Mouse (Mus musculus) heart, postnatal 36 days (tissue): ENCODE results near the gene Ndufv1. TPM values are rescaled to one million over a fixed set of nuclear protein-coding genes. Genes with fewer than 3 reads are reported as not detected.
"Not testable (repeated sequence)": the region's sequence is repeated elsewhere in the genome, so short reads cannot be mapped to it uniquely, and the experiment has no call there.

Experiments
- DNase-seq, 2 experiments: peaks; one replicate each; pipeline ENCODE4 v3.0.0; 2021 to 2022
- intact Hi-C: fragments of 180-260 bp; cut with DNase I; formaldehyde crosslinking; loops from one replicate; pipeline ENCODE4 v1.15.1; 2025
- total RNA-seq, 2 experiments: library from RNA; stranded (reverse); gene quantifications; 2 replicates each; pipeline ENCODE4 v1.2.3; 2021

Ndufv1 gene
- 1,000 to 10,000 TPM; 1,111 to 1,164 TPM for total RNA-seq

DNA sequence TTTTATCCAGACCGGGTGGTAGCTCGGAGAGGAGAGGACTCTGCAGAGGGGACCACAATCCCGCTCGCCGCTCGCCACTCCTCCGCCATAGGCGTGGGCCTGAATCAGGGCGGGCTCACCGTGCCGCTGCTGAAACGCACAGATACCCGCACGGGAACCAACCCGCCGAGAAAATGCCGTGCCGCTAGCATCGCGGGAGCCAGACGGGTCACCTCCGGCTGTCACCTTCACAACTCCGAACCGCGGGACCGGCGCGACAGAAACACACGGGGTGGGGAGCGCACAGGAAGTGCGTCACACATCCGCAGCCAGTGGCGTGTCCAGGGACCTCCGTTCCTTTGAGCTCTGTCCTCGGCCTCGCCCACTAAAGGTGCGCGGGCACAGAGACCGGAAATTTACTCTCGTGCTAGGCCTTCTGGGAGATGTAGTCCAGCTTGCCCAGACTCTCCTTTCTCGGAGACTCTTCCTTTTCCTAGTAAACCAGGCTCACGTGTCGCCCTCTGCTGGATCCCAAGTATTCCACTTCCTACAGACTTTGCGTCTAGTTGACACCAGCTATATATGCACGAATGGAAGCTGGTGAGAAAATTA is at the start of gene Ndufv1:
Gene Ndufv1, minus strand, starts transcription at position 375 of the 591 bp plus-strand sequence.
- intact Hi-C loops: no loop called here
- DNase-seq: peak; percentile 93

DNA sequence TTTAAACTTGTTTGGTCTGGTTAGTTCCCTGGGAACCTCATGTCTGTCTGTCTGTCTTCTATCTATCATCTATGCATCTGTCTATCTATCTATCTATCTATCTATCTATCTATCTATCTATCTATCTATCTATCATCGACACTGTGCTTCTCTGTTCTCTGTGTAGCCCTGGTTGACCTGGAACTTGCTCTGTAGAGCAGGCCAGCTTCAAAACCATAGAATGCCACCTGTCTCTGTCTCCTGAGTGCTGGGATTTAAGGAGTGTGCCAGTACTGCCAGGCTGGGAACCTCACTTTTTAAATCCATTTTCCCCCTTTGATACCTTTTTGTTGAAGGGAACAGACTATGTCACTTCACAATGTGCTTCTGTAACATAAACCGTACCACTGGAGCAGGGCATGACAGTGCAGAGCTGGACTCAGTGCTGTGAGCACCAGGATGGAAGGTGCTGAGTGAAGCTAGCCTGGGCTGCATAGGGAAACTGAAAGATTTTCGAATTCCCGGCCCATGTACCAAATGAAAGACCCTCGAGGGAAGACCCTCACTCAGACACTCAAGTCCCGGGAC is 48.4 kb upstream of the Ndufv1 start:
- intact Hi-C loops: no loop called here
- no peak for DNase-seq

DNA sequence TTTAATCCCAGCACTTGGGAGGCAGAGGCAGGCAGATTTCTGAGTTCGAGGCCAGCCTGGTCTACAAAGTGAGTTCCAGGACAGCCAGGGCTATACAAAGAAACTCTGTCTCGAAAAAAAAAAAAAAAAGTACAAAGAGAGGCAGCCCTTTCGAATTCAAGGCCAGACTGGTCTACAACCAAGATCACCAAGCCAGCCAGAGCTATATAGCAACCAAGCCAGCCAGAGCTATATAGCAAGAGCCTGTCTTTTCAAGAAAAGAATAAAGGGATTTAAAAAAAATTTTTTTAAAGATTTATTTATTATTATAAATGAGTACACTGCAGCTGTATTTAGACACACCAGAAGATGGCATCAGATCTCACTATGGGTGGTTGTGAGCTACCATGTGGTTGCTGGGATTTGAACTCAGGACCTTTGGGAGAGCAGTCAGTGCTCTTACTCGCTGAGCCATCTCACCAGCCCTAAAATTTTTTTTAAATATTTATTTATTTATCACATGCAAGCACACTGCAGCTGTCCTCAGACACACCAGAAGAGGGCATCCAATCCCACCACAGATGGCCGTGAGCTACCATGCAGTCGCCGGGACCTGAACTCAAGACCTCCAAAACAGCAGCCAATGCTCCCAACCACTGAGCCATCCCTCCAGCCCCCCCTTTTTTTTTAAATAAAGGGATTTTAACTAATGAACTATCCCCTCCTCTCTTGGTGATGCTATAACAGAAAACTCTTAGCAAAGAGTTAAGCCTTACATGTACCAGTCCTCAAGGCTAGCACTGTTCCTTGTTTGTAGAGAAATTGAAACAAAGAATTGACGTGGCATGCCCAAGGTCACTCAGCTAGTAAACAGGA is 47.7 kb upstream of the Ndufv1 start:
- intact Hi-C loops, DNase-seq: not testable (repeated sequence)

DNA sequence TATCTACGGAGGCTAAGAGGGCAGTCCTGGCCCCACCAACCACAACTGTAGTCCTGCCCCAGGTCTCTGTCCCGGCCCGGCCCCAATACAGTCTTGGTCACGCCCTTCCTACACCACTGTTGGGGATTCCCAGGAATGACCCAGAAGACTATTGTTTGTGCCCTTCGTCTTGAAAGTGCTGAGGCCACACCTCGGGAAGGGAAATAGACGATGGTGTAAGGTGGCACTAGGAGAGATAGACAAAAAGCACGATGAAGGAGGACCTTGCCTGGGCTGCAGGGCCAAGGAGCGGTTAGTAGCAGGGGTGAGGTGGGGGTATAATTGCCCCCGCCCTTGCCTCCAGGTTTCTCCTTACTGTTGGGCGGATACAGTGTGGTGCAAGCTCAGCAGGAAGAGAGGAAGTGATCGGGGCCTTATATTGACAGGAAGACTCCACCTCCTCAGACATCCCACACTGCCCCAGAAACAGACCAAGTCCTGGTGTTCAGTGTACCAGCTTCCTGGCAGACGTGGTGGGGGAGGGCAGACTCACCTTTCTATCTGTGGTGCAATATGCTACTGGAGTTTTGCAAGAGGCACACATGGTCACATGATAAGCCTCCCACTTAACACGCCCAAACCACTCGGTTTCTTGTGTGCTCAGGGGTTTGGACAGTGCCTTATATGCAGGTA is 46.6 kb upstream of the Ndufv1 start, which contains the start of gene Gstp3:
Gene Gstp3, minus strand, starts transcription at position 501 of the 672 bp plus-strand sequence.
- DNase-seq: no peak
- intact Hi-C loops: no loop called here

DNA sequence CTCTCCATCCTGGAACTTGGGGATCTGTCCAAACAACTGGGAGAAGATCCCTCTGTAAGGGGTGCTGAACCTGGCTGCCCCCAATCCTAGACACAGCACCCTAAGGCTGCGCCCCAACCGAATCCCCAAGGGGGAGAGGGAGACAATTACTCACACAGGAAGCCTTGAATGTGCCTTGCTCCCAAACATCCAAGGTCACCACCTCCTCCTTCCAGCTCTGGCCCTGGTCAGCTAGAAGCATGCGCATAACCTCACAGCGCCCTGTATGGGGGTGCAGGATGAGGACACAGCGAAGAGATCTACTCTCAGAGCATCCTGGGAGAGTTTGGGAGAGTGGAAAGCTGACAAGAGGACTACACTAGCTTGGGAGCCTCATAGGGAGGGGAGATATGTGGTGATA is 46.0 kb upstream of the Ndufv1 start:
- intact Hi-C loops: no loop called here
- no peak for DNase-seq

DNA sequence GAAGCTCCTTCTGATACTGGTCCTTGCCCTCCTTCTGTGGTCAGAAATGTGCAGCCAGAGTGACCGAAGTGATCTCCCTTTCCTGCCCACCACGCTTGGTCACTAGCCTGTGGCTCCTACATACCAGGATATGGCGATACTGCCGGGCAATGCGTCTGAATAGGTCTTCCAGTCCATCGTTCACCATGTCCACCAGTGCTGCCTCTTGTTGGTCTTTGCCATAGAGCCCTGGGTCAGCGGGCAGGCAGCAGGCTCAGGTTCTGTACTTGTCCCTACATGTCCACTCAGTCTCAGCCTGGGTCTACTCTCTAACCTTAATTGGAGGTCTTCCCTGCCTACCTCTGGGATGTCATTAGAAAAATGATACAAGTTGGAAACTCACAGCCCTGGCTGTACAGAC is 45.4 kb upstream of the Ndufv1 start:
- no peak for DNase-seq
- intact Hi-C loops: loop anchor here (1.0 kb wide), 1 partner anchor 13 kb away; no protein-coding TSS in a partner anchor

DNA sequence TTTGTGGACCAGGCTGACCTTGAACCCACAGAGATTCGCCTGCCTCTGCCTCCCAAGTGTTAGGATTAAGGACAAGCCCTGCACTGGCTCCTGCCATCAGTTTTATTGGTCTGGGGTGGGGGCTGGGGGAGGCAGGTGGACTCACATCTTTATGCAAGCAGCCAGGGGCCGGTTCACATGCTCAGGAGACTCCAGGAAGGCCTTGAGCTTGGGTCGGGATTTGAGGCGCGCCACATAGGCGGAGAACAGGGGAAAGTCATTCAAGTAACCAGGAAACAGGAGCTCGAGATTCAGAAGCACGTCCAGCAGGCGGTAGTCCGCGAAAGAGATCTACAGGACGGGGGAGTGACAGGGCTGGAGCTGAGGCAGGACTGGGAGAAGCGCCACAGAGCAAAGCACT is 44.8 kb upstream of the Ndufv1 start:
- intact Hi-C loops: loop anchor here (1.0 kb wide), 1 partner anchor 14 kb away; no protein-coding TSS in a partner anchor
- DNase-seq: no peak

DNA sequence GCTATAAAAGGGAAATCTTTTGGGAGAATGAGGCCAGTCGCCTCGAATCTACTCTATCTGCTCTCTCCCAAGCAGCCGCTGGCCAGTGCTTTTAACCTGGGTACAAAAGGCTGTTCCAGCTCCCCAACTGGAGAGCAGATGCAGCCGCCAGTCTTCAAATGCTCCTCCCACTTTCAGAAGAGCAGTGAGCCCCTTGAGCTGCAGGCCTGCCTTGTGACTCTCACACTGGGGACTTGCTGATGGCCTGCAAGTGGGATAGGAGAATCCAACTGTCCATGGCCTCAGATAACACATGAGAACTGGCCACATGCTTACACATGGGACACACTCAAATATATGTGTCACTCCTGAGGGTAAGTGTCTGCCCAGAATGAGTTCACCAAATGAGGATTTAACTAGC is 44.1 kb upstream of the Ndufv1 start:
- intact Hi-C loops: loop anchor here (1.0 kb wide), 1 partner anchor 15 kb away; no protein-coding TSS in a partner anchor
- no peak for DNase-seq

DNA sequence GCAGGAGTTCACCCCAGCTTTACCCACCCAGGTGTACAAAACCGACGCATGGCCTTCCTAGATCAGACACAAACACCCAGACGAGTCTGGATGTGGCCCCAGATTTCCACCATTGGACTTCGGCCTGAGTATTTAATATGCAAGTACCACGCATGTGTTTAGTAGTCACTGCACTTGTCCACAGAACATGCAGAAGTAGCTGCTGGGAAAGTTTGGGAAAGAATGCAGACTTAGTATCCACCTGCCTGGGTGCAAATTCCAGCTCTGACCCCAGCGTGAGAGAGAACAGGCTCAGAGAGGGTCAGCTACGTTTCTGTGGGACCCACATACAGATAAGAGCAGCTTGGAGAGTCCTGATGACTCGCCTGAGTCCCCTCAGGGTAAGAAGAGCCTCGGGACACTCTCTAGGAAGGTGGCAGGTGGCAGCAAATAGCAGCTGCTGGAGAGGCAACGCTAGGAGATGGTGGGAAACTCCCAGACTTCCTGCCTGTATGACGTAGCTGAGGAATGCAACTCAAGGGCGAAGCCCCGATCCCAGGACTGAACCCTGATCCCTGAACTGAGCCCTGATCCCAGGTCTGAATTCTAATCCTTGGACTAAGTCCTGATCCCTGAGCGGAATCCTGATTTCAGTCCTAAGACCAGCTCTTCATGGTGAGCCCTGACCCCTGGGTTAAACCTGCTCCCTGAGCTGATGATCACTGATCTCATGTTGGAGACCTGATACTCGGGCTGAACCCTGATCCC is 43.5 kb upstream of the Ndufv1 start:
- intact Hi-C loops: no loop called here
- no peak for DNase-seq

DNA sequence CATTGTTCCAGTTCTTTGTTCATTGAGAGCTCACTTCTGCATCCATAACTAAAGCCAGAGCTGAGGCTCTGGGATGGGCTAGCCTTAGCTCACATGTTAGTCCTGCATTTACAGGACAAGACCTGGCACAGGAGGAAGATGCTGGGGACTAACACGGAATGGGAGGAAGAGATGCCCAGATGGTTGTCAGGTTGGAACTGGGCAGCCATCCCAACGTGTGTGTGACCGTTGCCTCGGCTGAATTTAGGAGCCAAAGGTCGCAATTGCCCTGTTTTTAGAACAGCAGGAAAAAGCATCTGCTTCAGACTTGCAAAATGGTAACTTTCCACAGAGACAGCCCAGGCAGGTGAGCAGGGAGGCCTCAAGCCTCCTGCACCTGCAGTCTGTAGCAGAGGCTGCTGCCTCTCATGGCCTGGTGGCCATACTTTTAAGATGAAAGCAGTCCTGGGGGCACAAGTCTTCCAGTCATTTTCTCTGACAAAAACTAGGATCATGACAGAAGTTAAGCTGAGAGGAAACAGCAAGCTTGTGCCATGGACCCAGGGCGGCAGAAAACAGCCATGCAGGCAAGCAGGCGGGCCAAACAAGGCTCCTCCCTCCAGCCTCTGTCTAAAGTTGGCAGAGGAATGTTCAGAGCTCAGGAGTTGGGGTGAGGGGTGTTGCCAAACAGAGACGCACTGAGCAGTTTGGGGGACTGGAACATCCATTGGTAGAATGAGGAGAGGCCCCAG is 42.8 kb upstream of the Ndufv1 start:
- no peak for DNase-seq
- intact Hi-C loops: no loop called here

DNA sequence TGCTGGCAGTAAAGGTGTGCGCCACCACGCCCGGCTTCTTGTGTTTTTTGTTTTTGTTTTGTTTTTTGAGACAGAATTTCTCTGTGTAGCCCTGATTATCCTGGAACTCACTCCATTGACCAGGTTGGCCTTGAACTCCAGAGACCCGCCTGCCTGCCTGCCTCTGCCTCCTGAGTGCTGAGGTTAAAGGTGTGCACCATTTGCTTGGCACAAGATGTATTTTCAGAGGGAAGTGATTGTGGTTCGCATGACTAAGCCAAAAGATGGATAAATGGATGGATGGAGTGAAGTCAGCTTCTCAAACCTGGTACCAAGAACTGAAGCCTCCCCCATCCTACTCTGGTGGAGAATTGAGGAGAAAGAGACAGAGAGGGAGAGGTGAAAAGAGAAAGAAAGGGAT is 42.0 kb upstream of the Ndufv1 start:
- no peak for DNase-seq
- intact Hi-C loops: no loop called here

DNA sequence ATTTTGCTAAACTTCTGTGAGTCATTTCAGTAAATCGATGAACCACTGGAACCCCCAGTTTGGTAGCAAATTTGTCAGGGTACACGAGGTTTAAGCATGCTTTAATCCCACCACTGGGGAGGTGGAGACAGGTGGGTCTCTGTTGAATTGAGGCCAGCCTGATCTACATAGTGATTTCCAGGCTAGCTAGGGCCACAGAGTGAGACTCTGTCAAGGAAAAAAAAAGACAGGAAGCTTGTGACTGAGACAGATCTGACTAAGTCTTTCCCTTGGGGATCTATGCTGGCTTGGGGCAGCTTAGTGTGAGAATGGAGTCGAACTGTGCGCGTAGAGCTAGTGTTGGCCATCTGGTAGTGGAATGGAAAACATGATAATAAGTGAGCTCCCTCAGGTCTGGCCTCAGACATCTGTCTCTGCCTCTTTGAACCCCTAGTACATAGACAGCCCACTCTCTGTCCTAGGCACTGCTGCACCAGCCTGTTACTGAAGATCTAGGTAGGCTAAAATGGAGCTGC is 40.0 kb upstream of the Ndufv1 start:
- DNase-seq: no peak
- intact Hi-C loops: loop anchor here (2.0 kb wide), 1 partner anchor 176 kb away; no protein-coding TSS in a partner anchor

DNA sequence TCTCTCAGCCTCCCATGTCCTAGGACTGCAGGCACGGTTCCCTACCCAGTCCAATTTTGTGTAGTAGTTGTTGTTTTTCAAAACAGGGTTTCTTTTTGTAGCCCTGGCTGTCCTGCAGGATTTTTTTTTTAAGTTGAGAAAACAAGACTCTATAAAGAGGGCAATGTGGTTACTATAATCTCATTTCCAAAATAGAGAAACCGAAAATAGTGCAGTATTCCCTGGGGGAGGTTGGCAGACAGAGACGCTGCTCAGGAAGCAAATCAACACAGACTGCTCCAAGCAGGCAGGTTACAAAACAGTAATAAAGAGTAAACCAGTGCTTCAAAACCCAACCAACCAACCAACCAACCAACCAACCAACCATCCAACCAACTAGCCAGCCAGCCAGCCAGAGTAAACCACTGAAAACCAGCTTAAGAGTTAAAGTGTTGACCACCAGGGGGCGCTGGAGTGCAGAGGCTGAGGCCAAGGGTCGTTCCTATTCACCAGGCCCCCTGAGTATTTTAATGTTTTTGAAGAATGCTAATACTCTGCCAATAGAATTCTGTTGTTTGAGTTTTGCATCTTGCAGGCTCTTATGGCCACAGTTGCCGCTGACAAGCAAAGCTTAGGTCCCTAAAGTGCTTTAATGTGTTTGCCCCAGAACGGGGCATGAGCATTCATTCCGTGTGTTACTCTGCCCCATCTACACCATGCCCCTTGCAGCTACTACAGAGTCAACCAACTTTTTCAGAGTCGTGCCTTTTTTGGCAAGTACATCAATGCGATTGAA is 39.3 kb upstream of the Ndufv1 start:
- intact Hi-C loops: loop anchor here (2.0 kb wide), 1 partner anchor 177 kb away; no protein-coding TSS in a partner anchor
- DNase-seq: peak; percentile 72 to 83

DNA sequence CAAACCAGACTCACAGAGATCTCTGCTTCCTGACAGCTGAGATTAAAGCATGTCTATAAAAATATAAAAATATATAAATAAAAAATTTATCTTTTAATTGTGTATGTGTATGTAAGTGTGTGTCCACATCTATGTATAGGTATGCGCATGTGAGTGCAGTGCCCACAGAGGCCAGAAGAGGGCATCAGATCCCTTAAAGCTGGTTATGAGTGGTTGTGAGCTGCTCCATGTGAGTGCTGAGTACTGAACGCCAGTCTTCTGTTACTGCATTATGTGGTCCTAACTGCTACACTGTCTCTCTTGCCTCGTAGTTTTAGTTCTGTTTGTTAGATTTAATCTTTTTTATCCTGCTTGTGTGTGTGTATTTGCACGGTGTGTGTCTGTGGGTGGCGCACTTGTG is 38.4 kb upstream of the Ndufv1 start:
- DNase-seq: no peak
- intact Hi-C loops: no loop called here

DNA sequence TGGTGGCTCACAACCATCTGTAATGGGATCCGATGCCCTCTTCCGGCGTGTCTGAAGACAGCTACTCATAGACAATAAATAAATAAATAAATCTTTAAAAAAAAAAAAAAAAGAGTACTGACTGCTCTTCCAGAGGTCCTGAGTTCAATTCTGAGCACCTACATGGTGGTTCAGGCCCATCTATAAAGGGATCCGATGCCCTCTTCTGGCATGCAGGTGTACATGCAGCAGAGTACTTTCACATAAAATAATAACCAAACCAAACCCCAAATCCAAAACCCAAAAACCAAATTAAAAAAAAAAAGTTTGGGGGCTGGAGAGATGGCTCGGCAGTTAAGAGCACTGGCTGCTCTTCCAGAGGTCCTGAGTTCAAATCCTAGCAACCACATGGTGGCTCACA is 36.5 kb upstream of the Ndufv1 start:
- DNase-seq, intact Hi-C loops: not testable (repeated sequence)

DNA sequence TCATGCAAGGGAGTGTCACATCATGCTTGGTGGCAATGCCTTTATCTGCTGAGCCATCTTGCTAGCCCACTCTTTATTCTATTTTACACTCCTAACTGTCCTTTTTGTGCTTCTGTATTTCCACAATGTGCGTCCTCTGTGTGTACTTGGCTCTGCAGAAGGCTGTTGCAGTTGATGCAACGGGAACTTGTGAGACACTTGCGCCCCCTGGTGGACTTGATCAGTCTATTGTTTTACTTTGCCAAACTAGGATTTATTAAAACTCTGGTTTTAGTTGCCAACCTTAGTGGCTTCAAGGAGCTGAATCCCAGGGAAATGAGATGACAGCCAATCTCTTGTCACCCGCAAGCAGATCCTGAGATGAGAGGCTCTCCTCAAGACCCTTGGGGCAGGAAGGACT is 35.3 kb upstream of the Ndufv1 start:
- intact Hi-C loops: loop anchor here (1.0 kb wide), 1 partner anchor 29 kb away; no protein-coding TSS in a partner anchor

DNA sequence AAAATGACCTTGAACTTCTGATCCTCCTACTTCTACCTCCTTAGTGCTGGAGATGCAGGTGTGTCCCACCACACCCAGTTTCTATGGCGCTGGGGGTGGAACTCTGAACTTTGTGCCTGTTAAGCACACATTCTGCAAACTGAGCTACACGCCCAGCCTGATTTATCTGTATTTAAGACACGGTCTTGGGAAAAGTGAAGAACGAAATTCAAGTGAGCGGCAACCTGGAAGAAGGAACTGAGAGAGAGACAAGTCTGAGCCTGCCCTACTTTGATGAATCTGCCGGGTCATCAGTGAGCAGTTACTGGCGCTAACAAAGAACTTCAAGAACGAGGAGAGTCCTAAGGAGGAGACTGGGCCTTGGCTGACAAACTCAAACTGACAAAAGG is 34.3 kb upstream of the Ndufv1 start:
- DNase-seq: no peak
- intact Hi-C loops: no loop called here

More for the DNA sequence above, 35.3 kb upstream of the Ndufv1 start:
- DNase-seq: peak; percentile 79 to 87
